Mouse (Mus musculus) forebrain, embryonic 15.5 days (tissue): ENCODE data around the gene Wwox. TPM values are rescaled to one million over a fixed set of nuclear protein-coding genes. Genes with fewer than 3 reads are reported as not detected.

Source experiments
- ATAC-seq: fragments of 200-750 bp; cut with Nextera tagmentation; replicated peaks from 2 replicates; pipeline ENCODE4 v1.8.0; 2017; ENCODE audit warnings: mild to moderate bottlenecking, moderate TSS enrichment, moderate library complexity
- H3K27ac ChIP-seq: fragments of 300-500 bp; sonication (generic); replicated peaks from 2 replicates; pipeline ENCODE4 v1.5.1; 2015; ENCODE audit warnings: mild to moderate bottlenecking, inconsistent platforms
- H3K27me3 ChIP-seq: fragments of 300-500 bp; sonication (generic); 2 replicates; pipeline ENCODE4 v1.6.1; 2015; ENCODE audit warnings: inconsistent platforms
- H3K36me3 ChIP-seq: fragments of 300-500 bp; sonication (generic); 2 replicates; pipeline ENCODE4 v1.6.1; 2015; ENCODE audit warnings: mild to moderate bottlenecking, inconsistent platforms
- H3K4me1 ChIP-seq: fragments of 300-500 bp; sonication (generic); 2 replicates; pipeline ENCODE4 v1.6.1; 2015; ENCODE audit warnings: inconsistent platforms
- H3K4me2 ChIP-seq: fragments of 300-500 bp; sonication (generic); replicated peaks from 2 replicates; pipeline ENCODE4 v1.6.1; 2015; ENCODE audit warnings: mild to moderate bottlenecking, inconsistent platforms
- H3K4me3 ChIP-seq: fragments of 300-500 bp; sonication (generic); 2 replicates; pipeline ENCODE4 v1.5.1; 2015; ENCODE audit warnings: mild to moderate bottlenecking, inconsistent platforms
- H3K9ac ChIP-seq: fragments of 300-500 bp; sonication (generic); replicated peaks from 2 replicates; pipeline ENCODE4 v1.6.1; 2015; ENCODE audit warnings: mild to moderate bottlenecking, inconsistent platforms
- H3K9me3 ChIP-seq: fragments of 300-500 bp; sonication (generic); 2 replicates; pipeline ENCODE4 v1.6.1; 2016; ENCODE audit warnings: inconsistent platforms
- WGBS: fragments of 180-500 bp; shearing (Covaris S2); methylation state at CpG from one replicate; pipeline ENCODE4 v1.1.7; 2015; ENCODE audit warnings: mixed read lengths; 5-methylcytosine and 5-hydroxymethylcytosine counted together
- polyA plus RNA-seq: library from polyadenylated mRNA; unstranded; fragments of >200 nt; fragmentation: Nextera tagmentation; extraction: Ambion mirVana; gene quantifications from 2 replicates; pipeline ENCODE4 v1.2.1, GENCODE M21; 2015

The Wwox gene
- polyA plus RNA-seq, 1 experiment from 2014 or later, result 10.7 TPM

DNA sequence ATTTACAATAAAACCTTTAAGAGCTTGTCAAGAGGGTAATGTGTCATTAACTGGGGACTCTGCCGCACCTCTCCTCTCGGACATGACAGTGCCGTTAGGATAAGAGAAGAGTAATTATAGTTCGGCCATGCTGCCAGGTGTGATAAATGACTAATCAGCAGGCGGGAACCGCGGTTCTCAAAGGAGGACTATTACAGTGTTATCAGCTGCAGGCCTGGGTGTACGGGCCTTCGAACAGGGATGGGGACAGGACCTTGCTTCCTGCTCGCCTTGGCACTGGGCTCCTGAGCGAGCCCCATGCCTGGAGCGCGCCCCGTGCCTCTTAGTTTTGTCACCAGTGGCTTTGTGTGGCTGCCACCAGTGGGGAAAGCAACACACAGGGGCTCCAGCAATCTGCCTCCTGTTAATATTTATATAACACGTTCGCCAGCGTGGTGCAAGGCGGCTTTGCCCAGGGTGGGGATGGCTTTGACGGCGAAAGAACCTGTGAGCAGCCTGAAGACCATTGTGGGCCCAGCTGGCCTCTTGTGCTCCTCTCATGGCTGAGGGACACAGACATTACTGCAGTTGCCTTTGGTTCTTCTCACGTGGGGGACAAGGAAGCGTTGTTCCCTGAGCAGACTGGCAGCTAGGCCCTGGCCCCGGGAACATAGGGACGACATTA is 711.1 kb downstream of the Wwox start:
- ATAC-seq, result no peak
- Histone ChIP-seq H3K4me2 (no peak overlapping the region), H3K36me3 (no peaks in the 10 kb centered on the region), H3K27ac (no peak overlapping the region), H3K4me3 (no peak overlapping the region), H3K9ac (no peak overlapping the region), H3K9me3 (no peaks in the 10 kb centered on the region), H3K4me1 (peaks cover 32% of the 10 kb centered on the region), H3K27me3 (peaks cover 53% of the 10 kb centered on the region)
- 49% methylated on average over 24 of the region's 24 CpGs for WGBS

DNA sequence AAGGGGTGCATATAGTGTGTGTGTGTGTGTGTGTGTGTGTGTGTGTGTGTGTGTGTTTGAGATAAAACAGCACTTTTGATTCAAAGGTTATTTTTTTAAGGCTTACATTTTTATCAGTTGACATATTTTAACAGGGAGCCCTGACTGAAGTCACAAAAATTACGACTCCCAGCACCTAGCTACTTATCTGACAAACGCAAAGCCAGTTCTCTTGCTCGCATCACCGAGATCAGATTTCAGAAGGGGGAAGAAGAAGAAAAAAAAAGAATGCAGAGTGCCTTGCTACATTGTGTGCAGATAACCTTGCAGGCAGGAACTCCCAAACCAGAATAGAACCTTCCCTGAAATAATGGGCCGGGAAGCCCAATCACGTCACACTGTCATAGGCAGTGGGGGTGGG is 712.0 kb downstream of the Wwox start:
- H3K27me3 ChIP-seq, result peaks cover 50% of the 10 kb centered on the region
- no peak for ATAC-seq
- H3K27ac ChIP-seq, result no peak overlapping the region
- no peaks in the 10 kb centered on the region for H3K36me3 ChIP-seq
- H3K9me3 ChIP-seq, result no peaks in the 10 kb centered on the region
- no peak overlapping the region for H3K4me2 ChIP-seq
- H3K4me3 ChIP-seq, result no peak overlapping the region
- H3K9ac ChIP-seq, result no peak overlapping the region
- peaks cover 32% of the 10 kb centered on the region for H3K4me1 ChIP-seq
- WGBS, result 14% methylated on average over 6 of the region's 6 CpGs

DNA sequence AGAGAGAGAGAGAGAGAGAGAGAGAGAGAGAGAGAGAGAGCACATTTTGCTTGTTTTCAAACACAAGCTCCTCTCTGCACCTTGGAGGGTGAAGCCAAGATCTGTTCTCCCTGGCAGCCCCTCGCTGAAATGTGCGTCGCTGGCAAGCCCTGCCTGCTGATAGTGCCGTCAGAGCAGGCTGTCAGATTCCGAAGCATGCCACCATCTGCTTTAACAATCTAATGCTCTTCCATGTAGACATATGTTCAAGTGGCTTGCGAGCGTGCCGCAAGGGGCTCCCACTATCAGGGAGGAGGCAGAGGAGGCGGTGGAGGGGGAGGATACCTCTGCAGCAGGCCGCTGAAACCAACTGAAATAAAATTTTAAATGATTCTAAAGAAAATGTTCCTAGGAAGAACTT is 714.6 kb downstream of the Wwox start:
- Histone ChIP-seq H3K27me3 (peaks cover 54% of the 10 kb centered on the region), H3K36me3 (no peaks in the 10 kb centered on the region), H3K27ac (no peak overlapping the region), H3K9ac (no peak overlapping the region), H3K9me3 (no peaks in the 10 kb centered on the region), H3K4me3 (no peak overlapping the region), H3K4me1 (peaks cover 45% of the 10 kb centered on the region), H3K4me2 (no peak overlapping the region)
- peak; percentile 62 for ATAC-seq
- WGBS, result 25% methylated on average over 10 of the region's 10 CpGs

DNA sequence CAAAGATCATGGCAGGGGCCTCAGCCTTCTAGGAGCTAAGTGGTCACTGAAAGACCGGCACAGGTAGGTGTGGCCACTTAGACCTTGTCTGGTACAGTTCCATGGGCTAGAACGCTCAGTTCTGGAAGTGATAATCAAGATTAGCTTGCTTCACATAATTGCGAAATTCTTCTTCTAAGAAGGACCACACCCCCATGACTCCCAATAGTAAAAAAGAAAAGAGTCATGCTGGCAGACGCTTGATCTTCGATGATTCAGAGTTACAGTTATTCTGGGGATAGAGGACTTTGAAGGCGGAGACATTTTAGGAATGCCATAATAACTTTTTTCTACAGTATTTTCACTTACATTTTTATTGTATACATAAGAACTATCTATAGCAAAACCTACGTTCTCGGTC is 716.7 kb downstream of the Wwox start:
- Histone ChIP-seq H3K36me3 (no peaks in the 10 kb centered on the region), H3K4me1 (peaks cover 53% of the 10 kb centered on the region), H3K9ac (no peak overlapping the region), H3K4me3 (no peak overlapping the region), H3K9me3 (no peaks in the 10 kb centered on the region), H3K27ac (no peak overlapping the region), H3K27me3 (peaks cover 42% of the 10 kb centered on the region), H3K4me2 (no peak overlapping the region)
- WGBS, result 87% methylated on average over 8 of the region's 8 CpGs
- no peak for ATAC-seq

GRCm38 (mm10) chr8:115157977-115158720 is 718.7 kb downstream of the Wwox start:
- WGBS, result 14% methylated on average over 12 of the region's 12 CpGs
- peak; percentile 87 for ATAC-seq
- Histone ChIP-seq H3K27ac (peak overlapping the region; percentile 57; the same call in 1 of the 2 replicates), H3K4me2 (peak overlapping the region; percentile 46; the same call in 1 of the 2 replicates), H3K27me3 (peaks cover 51% of the 10 kb centered on the region), H3K36me3 (no peaks in the 10 kb centered on the region), H3K4me3 (no peak overlapping the region), H3K9ac (no peak overlapping the region), H3K9me3 (no peaks in the 10 kb centered on the region), H3K4me1 (peaks cover 46% of the 10 kb centered on the region)

DNA sequence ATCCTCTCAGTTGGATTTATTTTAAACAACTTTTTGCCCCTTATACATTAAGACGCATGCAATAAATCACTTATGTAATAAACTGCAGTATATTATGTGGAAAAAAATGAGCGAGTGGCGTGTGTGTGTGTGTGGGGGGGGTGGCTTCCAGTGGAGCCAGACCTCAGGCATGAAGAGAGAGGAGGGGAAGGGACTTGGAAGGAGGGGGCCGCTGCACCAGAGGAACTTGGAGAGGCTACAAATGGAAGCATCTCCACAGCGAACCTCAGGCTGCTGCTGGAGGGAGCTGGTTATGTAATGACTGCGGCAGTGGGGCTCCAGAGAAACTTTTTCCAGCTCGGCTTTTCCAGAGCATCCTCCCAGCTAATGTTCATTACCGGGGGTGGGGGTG is 719.3 kb downstream of the Wwox start:
- H3K4me3 ChIP-seq, result 0 out of 2 replicates have a peak overlapping the region, but pooled peaks have one; percentile 21
- H3K4me1 ChIP-seq, result peaks cover 43% of the 10 kb centered on the region
- H3K9me3 ChIP-seq, result no peaks in the 10 kb centered on the region
- 3% methylated on average over 8 of the region's 8 CpGs for WGBS
- H3K4me2 ChIP-seq, result peak overlapping the region; percentile 46
- H3K27me3 ChIP-seq, result peaks cover 52% of the 10 kb centered on the region
- peak overlapping the region; percentile 57 for H3K27ac ChIP-seq
- no peaks in the 10 kb centered on the region for H3K36me3 ChIP-seq
- ATAC-seq, result peak; percentile 51; the same call in 1 of the 2 replicates
- H3K9ac ChIP-seq, result no peak overlapping the region

DNA sequence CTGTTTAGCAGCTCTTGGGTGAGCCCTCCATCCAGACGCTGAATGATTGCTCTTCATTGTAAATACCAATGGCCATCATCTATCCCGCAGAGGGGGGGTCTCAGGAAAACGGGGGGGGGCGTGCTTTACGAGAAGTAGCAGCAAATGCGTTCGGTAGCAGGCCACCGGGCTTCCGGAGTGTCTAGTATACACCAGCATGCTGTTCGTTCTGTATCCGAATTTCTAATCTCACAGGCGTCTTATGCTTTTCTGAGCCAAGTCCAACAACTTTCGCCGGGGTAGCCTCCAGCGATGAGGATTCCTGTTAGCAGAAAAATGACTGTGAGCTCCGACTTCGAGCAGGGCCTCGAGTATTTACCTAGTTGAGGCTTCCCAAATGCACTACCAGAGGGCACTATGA is 719.8 kb downstream of the Wwox start:
- WGBS, result 4% methylated on average over 18 of the region's 18 CpGs
- Histone ChIP-seq H3K4me3 (0 out of 2 replicates have a peak overlapping the region, but pooled peaks have one; percentile 21), H3K9me3 (no peaks in the 10 kb centered on the region), H3K4me1 (peaks cover 39% of the 10 kb centered on the region), H3K27me3 (peaks cover 54% of the 10 kb centered on the region), H3K36me3 (no peaks in the 10 kb centered on the region), H3K4me2 (peak overlapping the region; percentile 46), H3K27ac (peak overlapping the region; percentile 57), H3K9ac (peak overlapping the region; percentile 1; the same call in 1 of the 2 replicates)
- ATAC-seq, result no peak

- H3K27ac ChIP-seq, result peak overlapping the region; percentile 57
- peak overlapping the region; percentile 21 for H3K4me3 ChIP-seq
- 0 out of 2 replicates have a peak overlapping the region, but pooled peaks have one; percentile 16 for H3K9ac ChIP-seq
- peak; percentile 53 for ATAC-seq
- peak overlapping the region; percentile 46 for H3K4me2 ChIP-seq
- peaks cover 34% of the 10 kb centered on the region for H3K4me1 ChIP-seq
- H3K36me3 ChIP-seq, result no peaks in the 10 kb centered on the region
- peaks cover 58% of the 10 kb centered on the region for H3K27me3 ChIP-seq
- no peaks in the 10 kb centered on the region for H3K9me3 ChIP-seq
- WGBS, result 4% methylated on average over 22 of the region's 22 CpGs
Observed at GRCm38 (mm10) chr8:115159711-115160374, 720.4 kb downstream of the Wwox start.

- Histone ChIP-seq H3K9me3 (no peaks in the 10 kb centered on the region), H3K36me3 (no peaks in the 10 kb centered on the region), H3K9ac (no peak overlapping the region), H3K27me3 (peaks cover 57% of the 10 kb centered on the region), H3K4me2 (peak overlapping the region; percentile 46), H3K4me1 (peaks cover 34% of the 10 kb centered on the region), H3K4me3 (no peak overlapping the region; the same call in 1 of the 2 replicates), H3K27ac (no peak overlapping the region)
- 81% methylated on average over 5 of the region's 5 CpGs for WGBS
- ATAC-seq, result no peak
Observed at GRCm38 (mm10) chr8:115160407-115160806, 721.0 kb downstream of the Wwox start.

- no peaks in the 10 kb centered on the region for H3K36me3 ChIP-seq
- WGBS, result 34% methylated on average over 9 of the region's 9 CpGs
- H3K4me2 ChIP-seq, result no peak overlapping the region
- H3K4me3 ChIP-seq, result no peak overlapping the region
- peaks cover 51% of the 10 kb centered on the region for H3K27me3 ChIP-seq
- ATAC-seq, result no peak
- no peaks in the 10 kb centered on the region for H3K9me3 ChIP-seq
- H3K27ac ChIP-seq, result no peak overlapping the region
- H3K9ac ChIP-seq, result no peak overlapping the region
- H3K4me1 ChIP-seq, result peaks cover 34% of the 10 kb centered on the region
Observed at GRCm38 (mm10) chr8:115161520-115161919, 722.1 kb downstream of the Wwox start.

DNA sequence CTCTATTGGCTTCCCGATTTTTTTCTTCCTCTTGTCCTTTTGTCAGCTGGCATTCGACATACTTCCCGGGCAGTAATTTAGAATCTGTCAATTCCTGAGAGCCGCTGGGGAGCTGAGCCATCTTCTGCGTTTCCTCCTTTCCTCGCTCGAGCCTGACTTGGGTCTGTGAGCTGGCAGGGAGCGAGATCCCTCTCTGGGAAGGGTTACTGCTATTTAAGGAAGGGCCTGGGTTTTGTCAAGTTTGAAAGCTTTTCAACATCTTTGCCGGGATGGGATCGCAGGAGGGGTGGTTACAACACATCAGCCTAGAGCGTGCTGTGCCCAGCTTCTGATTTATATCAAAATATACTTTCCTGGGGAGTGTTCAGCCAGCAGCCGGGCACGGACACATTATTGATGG is 725.4 kb downstream of the Wwox start:
- ATAC-seq, result no peak

GRCm38 (mm10) chr8:115173634-115174081 is 734.2 kb downstream of the Wwox start:
- Histone ChIP-seq H3K9ac (no peak overlapping the region), H3K4me1 (peaks cover 14% of the 10 kb centered on the region), H3K27ac (peak overlapping the region; percentile 22), H3K9me3 (no peaks in the 10 kb centered on the region), H3K4me2 (peak overlapping the region; percentile 27), H3K4me3 (no peak overlapping the region), H3K27me3 (peaks cover 13% of the 10 kb centered on the region; the same call in 1 of the 2 replicates), H3K36me3 (no peaks in the 10 kb centered on the region)
- 3% methylated on average over 14 of the region's 14 CpGs for WGBS
- ATAC-seq, result peak; percentile 92

More for the DNA sequence above, 725.4 kb downstream of the Wwox start:
- Histone ChIP-seq H3K4me1 (peaks cover 11% of the 10 kb centered on the region), H3K27ac (no peak overlapping the region), H3K27me3 (peaks cover 36% of the 10 kb centered on the region), H3K36me3 (no peaks in the 10 kb centered on the region), H3K4me3 (no peak overlapping the region), H3K4me2 (no peak overlapping the region), H3K9me3 (no peaks in the 10 kb centered on the region), H3K9ac (no peak overlapping the region)
- 41% methylated on average over 13 of the region's 13 CpGs for WGBS
